Mouse (Mus musculus): ENCODE measurements at regions not wholly inside any gene's neighbourhood (a gene's known extent, or its start where the extent isn't known, plus 50 kb on each side); places are given as distances from the start of the nearest gene placed in this dataset.

DNA sequence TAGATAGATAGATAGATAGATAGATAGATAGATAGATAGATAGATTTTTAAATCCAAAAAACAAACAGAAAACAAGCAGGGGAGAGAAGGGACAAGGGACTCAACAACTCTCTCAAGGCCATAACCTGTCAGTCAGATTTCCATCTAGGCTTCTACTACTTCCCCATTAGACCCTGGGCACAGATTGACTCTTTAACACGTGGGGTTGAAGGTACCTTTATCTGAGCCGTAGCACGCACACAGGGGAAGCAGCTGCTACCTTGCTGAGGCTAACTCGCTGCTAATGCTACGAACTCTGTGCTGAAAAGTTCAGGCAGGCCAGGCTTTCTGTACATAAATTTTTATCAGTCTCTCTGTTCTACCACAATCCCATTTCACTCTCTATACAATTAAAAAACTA, 191.4 kb upstream of the Tank start:
- TF ChIP-seq CTCF (IDR thresholded peaks at IDR 0.05): no peak
- no peak for TF ChIP-seq POLR2A (IDR thresholded peaks at IDR 0.05; ENCODE audit: insufficient read depth, low read depth, low read length)

Measured in heart, adult 2 months (tissue).